Mouse (Mus musculus) small intestine, adult 2 months (tissue): Measurements from ENCODE around the gene Slc25a24. TPM values are rescaled to one million over a fixed set of nuclear protein-coding genes. Genes with fewer than 3 reads are reported as not detected.

ENCODE experiments used
- H3K27ac ChIP-seq: fragments of 200-500 bp; 2 replicates; pipeline ENCODE4 v1.5.1; 2012; ENCODE audit warnings: low read depth, low read length, control low read depth, inconsistent platforms; ENCODE audit not compliant: insufficient read depth
- H3K27me3 ChIP-seq: fragments of 200-500 bp; 2 replicates; pipeline ENCODE4 v1.6.1; 2012; ENCODE audit warnings: mild to moderate bottlenecking, moderate library complexity, low read length, inconsistent platforms; ENCODE audit not compliant: control insufficient read depth, insufficient read depth
- H3K36me3 ChIP-seq: fragments of 200-500 bp; 2 replicates; pipeline ENCODE4 v1.6.1; 2012; ENCODE audit warnings: mild to moderate bottlenecking, low read length, control low read depth, inconsistent platforms; ENCODE audit not compliant: control insufficient read depth, insufficient read depth
- H3K4me1 ChIP-seq: fragments of 200-500 bp; 2 replicates; pipeline ENCODE4 v1.6.1; 2012; ENCODE audit warnings: low read length, inconsistent platforms, mixed read lengths; ENCODE audit not compliant: control insufficient read depth, insufficient read depth, insufficient read length
- H3K4me3 ChIP-seq: fragments of 200-500 bp; 2 replicates; pipeline ENCODE4 v1.5.1; 2012; ENCODE audit warnings: low read depth, mild to moderate bottlenecking, control low read depth, inconsistent platforms, low read length, moderate library complexity
- CTCF ChIP-seq: fragments of 200-500 bp; IDR thresholded peaks from 2 replicates; pipeline ENCODE4 v1.5.1; 2012; ENCODE audit warnings: low read depth, mild to moderate bottlenecking, control low read depth, inconsistent platforms, low read length, moderate library complexity, mixed read lengths; ENCODE audit not compliant: insufficient replicate concordance, insufficient read length; ENCODE audit errors: extremely low read depth
- POLR2A ChIP-seq: fragments of 200-500 bp; IDR thresholded peaks from 2 replicates; pipeline ENCODE4 v1.6.1; 2012; ENCODE audit warnings: low read depth, mild to moderate bottlenecking, control low read depth, inconsistent platforms, low read length, moderate library complexity
- WGBS: fragments of 180-500 bp; shearing (Covaris S2); methylation state at CpG from one replicate; pipeline ENCODE4 v1.1.7; 2018; 5-methylcytosine and 5-hydroxymethylcytosine counted together
- polyA plus RNA-seq: library from polyadenylated mRNA; depleted of rRNA; stranded (reverse); fragments of >200 nt; gene quantifications from 2 replicates; pipeline ENCODE4 v1.2.3, GENCODE M21; 2012

Gene Slc25a24
- polyA plus RNA-seq, 1 experiment: 67.3 TPM

DNA sequence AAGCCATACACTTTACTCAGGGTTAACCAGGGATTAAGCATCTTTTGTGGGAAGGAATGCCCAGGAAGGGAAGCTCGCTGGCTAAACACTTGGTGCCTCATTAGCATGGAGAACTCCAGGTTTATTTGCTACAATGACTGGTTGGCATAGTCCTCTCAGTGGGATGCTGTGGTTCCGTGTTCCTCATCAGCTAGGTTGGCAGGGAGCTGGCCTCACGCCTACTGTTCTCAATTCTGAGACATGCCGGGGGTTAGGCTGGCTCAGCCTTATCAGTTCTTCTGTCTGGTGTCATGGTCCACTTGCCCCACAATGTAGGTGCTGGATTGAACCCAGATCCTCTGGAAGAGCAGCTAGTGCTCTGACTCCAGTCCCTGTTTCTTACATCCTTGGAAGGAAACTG, 29.6 kb downstream of the Slc25a24 start:
- Histone ChIP-seq H3K27me3 (no peaks in the 10 kb centered on the region), H3K27ac (no peak overlapping the region), H3K4me1 (peaks cover 7% of the 10 kb centered on the region), H3K36me3 (peaks cover 22% of the 10 kb centered on the region), H3K4me3 (no peak overlapping the region)
- TF ChIP-seq CTCF: no peak
- TF ChIP-seq POLR2A: no peak
- WGBS: 66% methylated on average over 4 of the region's 4 CpGs

DNA sequence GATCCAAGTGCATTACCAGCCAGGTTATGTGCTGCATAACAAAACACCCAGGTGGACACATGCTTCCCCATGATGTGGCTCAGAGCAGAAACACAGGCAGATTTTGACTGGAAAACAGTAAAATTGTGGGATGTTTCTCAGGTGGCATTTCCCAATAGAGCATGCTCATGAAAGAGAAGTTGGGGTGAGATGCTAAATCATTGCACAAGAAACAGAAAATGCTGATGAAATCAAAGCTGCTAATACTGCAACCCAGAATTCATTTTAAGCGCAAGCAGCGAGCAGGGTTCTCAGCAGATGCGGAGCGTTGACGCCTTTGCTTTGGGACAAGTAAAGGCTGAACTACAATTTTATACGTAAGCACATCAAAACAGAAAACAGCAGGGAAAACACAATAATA, 30.5 kb downstream of the Slc25a24 start:
- H3K4me1 ChIP-seq: peaks cover 11% of the 10 kb centered on the region
- H3K27me3 ChIP-seq: no peaks in the 10 kb centered on the region
- H3K27ac ChIP-seq: no peak overlapping the region
- 95% methylated on average over 6 of the region's 6 CpGs for WGBS
- H3K4me3 ChIP-seq: no peak overlapping the region
- TF ChIP-seq CTCF: no peak
- no peak for TF ChIP-seq POLR2A
- peaks cover 23% of the 10 kb centered on the region for H3K36me3 ChIP-seq

DNA sequence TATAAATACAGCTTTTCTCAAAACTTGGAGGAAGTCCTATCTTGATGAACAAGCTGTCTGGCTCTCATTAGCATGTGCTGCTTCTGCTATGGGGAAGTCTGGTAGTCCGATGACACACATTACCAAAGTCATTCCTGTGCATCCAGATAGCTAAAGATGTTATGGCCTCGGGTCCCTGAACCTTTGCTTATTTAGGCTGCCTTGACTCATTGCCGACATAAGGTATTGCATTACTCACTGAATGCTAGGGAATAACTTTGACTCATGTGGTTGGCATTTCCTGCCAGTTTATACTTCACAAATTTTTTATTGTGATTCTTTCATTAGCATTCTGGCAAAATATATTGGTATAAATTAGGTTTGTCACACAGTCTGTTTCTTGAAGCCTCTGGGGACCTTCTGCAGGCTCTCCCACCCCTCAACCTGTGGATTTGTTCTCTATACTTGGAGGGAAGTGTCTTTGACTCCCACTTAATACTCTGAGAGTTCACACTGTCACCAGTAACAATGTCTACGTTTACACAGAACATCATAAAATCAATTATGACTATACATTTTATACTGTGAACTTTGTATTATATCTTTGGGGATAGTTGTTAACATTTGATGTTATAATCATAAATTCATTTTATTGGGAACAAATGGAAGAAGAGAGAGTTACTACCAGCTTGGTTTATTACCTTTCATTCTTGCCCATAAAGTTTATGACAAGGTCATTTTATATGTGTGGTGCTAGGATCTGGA, 33.1 kb downstream of the Slc25a24 start:
- H3K4me1 ChIP-seq: peaks cover 16% of the 10 kb centered on the region
- H3K27me3 ChIP-seq: no peaks in the 10 kb centered on the region
- whole genome bisulfite sequencing: 32% methylated on average over 4 of the region's 4 CpGs
- no peak overlapping the region for H3K4me3 ChIP-seq
- TF ChIP-seq CTCF (no peak), POLR2A (no peak)
- peaks cover 35% of the 10 kb centered on the region for H3K36me3 ChIP-seq
- H3K27ac ChIP-seq: peak overlapping the region; percentile 68

DNA sequence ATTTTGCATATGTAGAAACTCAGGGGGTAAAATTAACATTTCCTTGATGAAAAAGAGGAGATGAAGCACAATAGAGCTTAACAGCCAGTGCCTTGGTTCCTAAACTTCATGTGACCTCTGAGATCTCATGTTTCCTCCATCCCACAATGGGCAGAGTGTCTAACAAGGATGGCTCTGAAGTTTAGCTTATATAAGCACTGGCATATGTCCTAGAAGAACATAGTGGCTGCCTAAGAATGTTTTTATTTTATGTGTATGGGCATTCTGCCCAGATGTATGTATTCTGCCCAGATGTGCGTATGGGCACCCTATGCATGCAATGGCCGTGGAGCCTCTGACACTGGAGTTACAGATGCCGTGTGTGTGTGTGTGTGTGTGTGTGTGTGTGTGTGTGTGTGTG, 34.5 kb downstream of the Slc25a24 start:
- H3K36me3 ChIP-seq: peaks cover 33% of the 10 kb centered on the region
- no peak overlapping the region for H3K4me3 ChIP-seq
- H3K27me3 ChIP-seq: no peaks in the 10 kb centered on the region
- TF ChIP-seq CTCF: no peak
- no peak for TF ChIP-seq POLR2A
- H3K4me1 ChIP-seq: peaks cover 16% of the 10 kb centered on the region
- WGBS: 53% methylated on average over 3 of the region's 3 CpGs
- H3K27ac ChIP-seq: peak overlapping the region; percentile 67

DNA sequence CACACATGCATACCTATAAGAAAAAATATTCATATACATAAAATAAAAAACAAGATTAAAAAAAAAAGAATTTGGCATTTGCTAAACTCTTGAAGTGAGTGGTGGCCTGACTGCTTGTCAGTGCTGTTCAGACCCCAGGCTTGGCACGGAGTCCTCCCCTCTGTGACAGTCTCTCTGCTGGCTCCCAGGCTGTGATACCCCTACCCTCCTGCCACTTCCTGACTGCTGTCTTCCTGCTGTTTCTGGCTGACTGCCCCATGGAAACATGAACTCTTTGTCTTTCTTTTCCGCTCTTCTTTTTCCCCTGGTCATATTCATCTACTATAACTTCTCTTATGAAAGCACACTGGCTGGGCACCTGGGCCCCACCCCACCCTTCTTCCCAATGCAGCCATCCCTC, 41.1 kb downstream of the Slc25a24 start:
- Histone ChIP-seq H3K4me1 (no peaks in the 10 kb centered on the region), H3K4me3 (no peak overlapping the region), H3K36me3 (peaks cover 53% of the 10 kb centered on the region), H3K27me3 (no peaks in the 10 kb centered on the region), H3K27ac (no peak overlapping the region)
- WGBS: 92% methylated on average over 2 of the region's 2 CpGs
- TF ChIP-seq CTCF (no peak), POLR2A (no peak)

DNA sequence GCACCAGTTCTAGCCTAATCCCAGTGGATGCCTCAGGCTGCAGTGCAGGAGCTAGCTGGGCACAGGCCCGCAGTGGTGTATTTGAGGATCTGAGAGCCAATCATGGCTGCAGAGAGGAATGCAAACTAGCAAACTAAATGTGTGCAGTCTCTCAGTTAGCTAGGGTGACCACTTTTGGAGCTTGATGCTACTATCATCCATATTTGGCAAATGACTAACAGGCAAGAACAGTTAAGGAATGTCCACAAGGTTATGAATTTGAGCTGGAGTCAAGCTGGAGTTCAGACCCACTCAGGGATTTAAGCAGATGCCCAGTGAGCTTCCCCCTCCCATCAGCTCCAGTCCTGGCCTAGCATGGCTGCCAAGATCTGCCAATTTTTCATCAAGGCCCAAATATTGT, 41.7 kb downstream of the Slc25a24 start:
- H3K4me3 ChIP-seq: no peak overlapping the region
- H3K27me3 ChIP-seq: no peaks in the 10 kb centered on the region
- peaks cover 48% of the 10 kb centered on the region for H3K36me3 ChIP-seq
- TF ChIP-seq POLR2A (no peak), CTCF (no peak)
- no peaks in the 10 kb centered on the region for H3K4me1 ChIP-seq
- WGBS: 89% methylated on average over 1 of the region's 1 CpGs
- no peak overlapping the region for H3K27ac ChIP-seq

DNA sequence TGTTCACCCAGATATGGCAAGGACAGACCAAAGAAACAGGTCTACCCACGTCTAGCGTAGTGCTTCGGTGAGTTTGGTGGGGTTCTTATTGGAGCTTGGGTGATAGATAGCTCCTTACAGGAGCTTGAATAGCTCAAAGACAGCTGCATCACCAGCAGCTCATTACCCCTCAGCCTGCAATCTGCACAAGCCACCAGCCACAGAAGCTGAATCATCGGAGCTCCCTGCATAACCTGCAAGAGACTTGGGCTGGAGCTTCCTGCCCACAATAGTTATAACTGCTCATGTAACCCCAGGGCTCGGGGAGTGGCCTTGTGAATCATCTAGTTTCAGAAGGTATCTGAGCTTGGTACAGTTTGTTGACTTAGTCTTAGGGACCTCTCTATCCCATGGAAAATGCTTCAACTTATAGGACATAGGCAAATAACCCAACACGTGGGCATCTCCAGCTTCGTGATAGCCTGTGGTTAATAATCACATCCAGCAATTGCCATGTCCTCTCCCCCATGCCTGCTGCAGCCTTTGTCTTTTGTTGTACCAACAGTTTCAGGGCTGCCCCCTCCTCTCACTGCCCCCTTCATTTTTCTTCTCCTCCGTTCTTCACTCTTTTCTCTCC, 42.4 kb downstream of the Slc25a24 start:
- WGBS: 82% methylated on average over 8 of the region's 8 CpGs
- Histone ChIP-seq H3K27me3 (no peaks in the 10 kb centered on the region), H3K4me1 (no peaks in the 10 kb centered on the region), H3K4me3 (no peak overlapping the region), H3K36me3 (peaks cover 43% of the 10 kb centered on the region), H3K27ac (no peak overlapping the region)
- TF ChIP-seq CTCF (no peak), POLR2A (no peak)
